Mouse (Mus musculus): Measurements from ENCODE around the gene Glis3. TPM values are rescaled to one million over a fixed set of nuclear protein-coding genes. Genes with fewer than 3 reads are reported as not detected.

Gene Glis3
- polyA plus RNA-seq, 1 experiment from 2014 or later, result 0.36 TPM

GRCm38 (mm10) chr19:28302831-28303242 is 377.0 kb downstream of the Glis3 start:
- no peak for DNase-seq
- H3K27ac ChIP-seq (ENCODE audit: low read depth), result no peak overlapping the region
- no peaks in the 10 kb centered on the region for H3K9me3 ChIP-seq (ENCODE audit: low read length)
- 65% methylated on average over 2 of the region's 2 CpGs for WGBS (ENCODE audit: insufficient replicate concordance)
- H3K9ac ChIP-seq (replicated peaks), result no peak overlapping the region
- H3K36me3 ChIP-seq (replicated peaks; ENCODE audit: insufficient read depth, low read length), result no peaks in the 10 kb centered on the region
- no peak overlapping the region for H3K4me3 ChIP-seq (ENCODE audit: low read depth, low read length)
- H3K4me1 ChIP-seq (ENCODE audit: insufficient read depth), result no peaks in the 10 kb centered on the region
- TF ChIP-seq CTCF (IDR thresholded peaks at IDR 0.05; ENCODE audit: low read depth) (no peak), EP300 (IDR thresholded peaks at IDR 0.05; ENCODE audit: low read depth) (no peak)
- ATAC-seq, result no peak
- H3K27me3 ChIP-seq (ENCODE audit: insufficient read depth, low read length), result no peaks in the 10 kb centered on the region
- no peak overlapping the region for H3K4me2 ChIP-seq (ENCODE audit: low read depth, low read length)

GRCm38 (mm10) chr19:28300226-28300625 is 379.7 kb downstream of the Glis3 start:
- Histone ChIP-seq H3K4me1 (ENCODE audit: insufficient read depth) (no peaks in the 10 kb centered on the region), H3K9ac (replicated peaks) (no peak overlapping the region), H3K9me3 (ENCODE audit: low read length) (no peaks in the 10 kb centered on the region), H3K27me3 (ENCODE audit: insufficient read depth, low read length) (no peaks in the 10 kb centered on the region), H3K4me2 (ENCODE audit: low read depth, low read length) (no peak overlapping the region), H3K27ac (ENCODE audit: low read depth) (no peak overlapping the region), H3K4me3 (ENCODE audit: low read depth, low read length) (no peak overlapping the region), H3K36me3 (replicated peaks; ENCODE audit: insufficient read depth, low read length) (no peaks in the 10 kb centered on the region)
- DNase-seq (no peak), ATAC-seq (no peak)
- TF ChIP-seq EP300 (IDR thresholded peaks at IDR 0.05; ENCODE audit: low read depth), result no peak
- TF ChIP-seq CTCF (IDR thresholded peaks at IDR 0.05; ENCODE audit: low read depth), result no peak
- WGBS (ENCODE audit: insufficient replicate concordance), result 86% methylated on average over 8 of the region's 8 CpGs

- Histone ChIP-seq H3K4me1 (ENCODE audit: insufficient read depth) (no peaks in the 10 kb centered on the region), H3K4me2 (ENCODE audit: low read depth, low read length) (no peak overlapping the region), H3K9me3 (ENCODE audit: low read length) (no peaks in the 10 kb centered on the region), H3K36me3 (replicated peaks; ENCODE audit: insufficient read depth, low read length) (no peaks in the 10 kb centered on the region), H3K9ac (replicated peaks) (no peak overlapping the region), H3K4me3 (ENCODE audit: low read depth, low read length) (no peak overlapping the region), H3K27ac (ENCODE audit: low read depth) (no peak overlapping the region), H3K27me3 (ENCODE audit: insufficient read depth, low read length) (no peaks in the 10 kb centered on the region)
- ATAC-seq (no peak), DNase-seq (no peak)
- 64% methylated on average over 11 of the region's 11 CpGs for WGBS (ENCODE audit: insufficient replicate concordance)
- no peak for TF ChIP-seq CTCF (IDR thresholded peaks at IDR 0.05; ENCODE audit: low read depth)
Observed at GRCm38 (mm10) chr19:28299211-28299775, 380.6 kb downstream of the Glis3 start.

GRCm38 (mm10) chr19:28298669-28299068 is 381.2 kb downstream of the Glis3 start:
- no peak overlapping the region for H3K9ac ChIP-seq (replicated peaks)
- no peak overlapping the region for H3K4me2 ChIP-seq (ENCODE audit: low read depth, low read length)
- TF ChIP-seq CTCF (IDR thresholded peaks at IDR 0.05; ENCODE audit: low read depth), result no peak
- TF ChIP-seq EP300 (IDR thresholded peaks at IDR 0.05; ENCODE audit: low read depth), result no peak
- H3K27ac ChIP-seq (ENCODE audit: low read depth), result no peak overlapping the region
- no peaks in the 10 kb centered on the region for H3K27me3 ChIP-seq (ENCODE audit: insufficient read depth, low read length)
- H3K4me1 ChIP-seq (ENCODE audit: insufficient read depth), result no peaks in the 10 kb centered on the region
- 72% methylated on average over 9 of the region's 9 CpGs for WGBS (ENCODE audit: insufficient replicate concordance)
- ATAC-seq, result no peak
- H3K4me3 ChIP-seq (ENCODE audit: low read depth, low read length), result no peak overlapping the region
- H3K9me3 ChIP-seq (ENCODE audit: low read length), result no peaks in the 10 kb centered on the region
- no peak for DNase-seq
- H3K36me3 ChIP-seq (replicated peaks; ENCODE audit: insufficient read depth, low read length), result no peaks in the 10 kb centered on the region

GRCm38 (mm10) chr19:28291596-28291995 is 388.3 kb downstream of the Glis3 start:
- Histone ChIP-seq H3K9ac (replicated peaks) (no peak overlapping the region), H3K27ac (ENCODE audit: low read depth) (no peak overlapping the region), H3K36me3 (replicated peaks; ENCODE audit: insufficient read depth, low read length) (no peaks in the 10 kb centered on the region), H3K4me2 (ENCODE audit: low read depth, low read length) (no peak overlapping the region), H3K4me3 (ENCODE audit: low read depth, low read length) (no peak overlapping the region), H3K4me1 (ENCODE audit: insufficient read depth) (no peaks in the 10 kb centered on the region), H3K9me3 (ENCODE audit: low read length) (no peaks in the 10 kb centered on the region), H3K27me3 (ENCODE audit: insufficient read depth, low read length) (no peaks in the 10 kb centered on the region)
- TF ChIP-seq CTCF (IDR thresholded peaks at IDR 0.05; ENCODE audit: low read depth), result no peak
- no peak for TF ChIP-seq EP300 (IDR thresholded peaks at IDR 0.05; ENCODE audit: low read depth)
- ATAC-seq (no peak), DNase-seq (no peak)
- WGBS (ENCODE audit: insufficient replicate concordance), result 62% methylated on average over 4 of the region's 4 CpGs

- no peak overlapping the region for H3K27ac ChIP-seq (ENCODE audit: low read depth)
- H3K36me3 ChIP-seq (replicated peaks; ENCODE audit: insufficient read depth, low read length), result no peaks in the 10 kb centered on the region
- H3K4me1 ChIP-seq (ENCODE audit: insufficient read depth), result no peaks in the 10 kb centered on the region
- no peaks in the 10 kb centered on the region for H3K9me3 ChIP-seq (ENCODE audit: low read length)
- H3K4me2 ChIP-seq (ENCODE audit: low read depth, low read length), result no peak overlapping the region
- no peak for TF ChIP-seq EP300 (IDR thresholded peaks at IDR 0.05; ENCODE audit: low read depth)
- no peak for TF ChIP-seq CTCF (IDR thresholded peaks at IDR 0.05; ENCODE audit: low read depth)
- WGBS (ENCODE audit: insufficient replicate concordance), result 62% methylated on average over 4 of the region's 4 CpGs
- ATAC-seq (no peak), DNase-seq (no peak)
- H3K9ac ChIP-seq (replicated peaks), result no peak overlapping the region
- H3K4me3 ChIP-seq (ENCODE audit: low read depth, low read length), result no peak overlapping the region
- H3K27me3 ChIP-seq (ENCODE audit: insufficient read depth, low read length), result no peaks in the 10 kb centered on the region
Observed at GRCm38 (mm10) chr19:28289457-28289856, 390.4 kb downstream of the Glis3 start.

- TF ChIP-seq CTCF (IDR thresholded peaks at IDR 0.05; ENCODE audit: low read depth) (no peak), EP300 (IDR thresholded peaks at IDR 0.05; ENCODE audit: low read depth) (no peak)
- no peak for DNase-seq
- H3K4me3 ChIP-seq (ENCODE audit: low read depth, low read length), result no peak overlapping the region
- no peak for ATAC-seq
- 37% methylated on average over 2 of the region's 2 CpGs for WGBS (ENCODE audit: insufficient replicate concordance)
- no peak overlapping the region for H3K27ac ChIP-seq (ENCODE audit: low read depth)
- no peaks in the 10 kb centered on the region for H3K9me3 ChIP-seq (ENCODE audit: low read length)
- no peaks in the 10 kb centered on the region for H3K27me3 ChIP-seq (ENCODE audit: insufficient read depth, low read length)
- H3K36me3 ChIP-seq (replicated peaks; ENCODE audit: insufficient read depth, low read length), result no peaks in the 10 kb centered on the region
- H3K4me2 ChIP-seq (ENCODE audit: low read depth, low read length), result no peak overlapping the region
- no peaks in the 10 kb centered on the region for H3K4me1 ChIP-seq (ENCODE audit: insufficient read depth)
- no peak overlapping the region for H3K9ac ChIP-seq (replicated peaks)
Observed at GRCm38 (mm10) chr19:28287431-28287830, 392.4 kb downstream of the Glis3 start.
